Mouse (Mus musculus): ENCODE results near the gene Abcc4. TPM values are rescaled to one million over a fixed set of nuclear protein-coding genes. Genes with fewer than 3 reads are reported as not detected.
A peak's percentile ranks its signal among the peaks of the same experiment; 100 is the strongest.

Abcc4 gene
- polyA plus RNA-seq, 1 experiment from 2014 or later = 2.8 TPM

DNA sequence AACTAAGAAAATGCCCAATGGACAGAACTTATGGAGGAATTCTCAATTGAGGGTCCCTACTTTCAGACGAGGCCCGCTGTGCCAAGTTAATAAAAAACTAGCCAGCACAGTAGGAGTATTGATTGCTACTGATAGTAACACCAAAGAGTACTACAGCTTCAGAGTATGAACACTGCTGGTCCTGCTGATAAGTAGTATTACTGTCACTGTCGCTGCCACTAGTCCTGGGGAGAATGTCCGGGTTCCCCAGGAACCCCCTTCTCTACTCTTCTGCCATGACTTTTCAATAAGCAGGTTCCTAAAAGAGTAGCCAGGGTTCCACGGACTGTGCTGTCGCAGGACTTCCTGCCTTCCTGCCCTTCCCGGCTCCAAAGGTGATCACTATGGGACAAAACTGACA, 41.4 kb downstream of the Abcc4 start:
- Histone ChIP-seq H3K9me3 (no peaks in the 10 kb centered on the region), H3K27ac (no peak overlapping the region), H3K36me3 (no peaks in the 10 kb centered on the region), H3K4me3 (no peak overlapping the region), H3K27me3 (ENCODE audit: insufficient read depth, poor library complexity, severe bottlenecking) (no peaks in the 10 kb centered on the region), H3K4me1 (replicated peaks) (peaks cover 11% of the 10 kb centered on the region)
- no peak for DNase-seq (ENCODE audit: low spot score)
- 85% methylated on average over 7 of the region's 7 CpGs for WGBS

DNA sequence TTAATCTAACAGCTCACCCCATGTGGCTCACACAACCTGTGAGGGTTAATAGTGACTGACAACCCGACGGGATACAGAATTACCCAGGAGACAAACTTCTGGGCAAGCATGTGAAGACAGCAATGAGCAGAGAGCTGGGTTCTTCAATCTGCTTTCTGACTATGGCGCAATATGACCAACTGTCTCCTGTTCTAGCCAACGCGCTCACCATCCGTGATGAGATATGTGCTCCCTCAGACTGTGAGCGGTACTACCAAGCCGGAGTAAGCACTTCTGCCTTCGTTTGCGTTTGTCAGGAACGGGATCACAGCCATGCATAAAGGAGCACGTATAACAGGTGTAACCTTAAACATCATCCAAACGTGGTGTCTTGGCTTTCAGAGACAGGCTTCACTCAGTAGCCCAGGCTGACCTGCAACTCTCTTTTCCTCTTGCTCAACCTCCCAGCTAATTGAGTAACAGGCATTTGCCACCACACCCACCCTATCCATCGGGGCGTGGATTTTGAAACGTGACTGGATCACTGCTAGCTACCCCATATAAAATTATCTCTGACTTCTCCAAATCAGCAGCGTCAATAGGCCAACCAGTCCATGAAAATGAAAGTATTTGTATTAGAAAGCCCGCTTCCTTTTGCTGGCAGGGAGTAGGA, 43.3 kb downstream of the Abcc4 start:
- H3K36me3 ChIP-seq = no peaks in the 10 kb centered on the region
- no peaks in the 10 kb centered on the region for H3K27me3 ChIP-seq (ENCODE audit: insufficient read depth, poor library complexity, severe bottlenecking)
- no peak overlapping the region for H3K27ac ChIP-seq
- peaks cover 20% of the 10 kb centered on the region for H3K4me1 ChIP-seq (replicated peaks)
- no peak for DNase-seq (ENCODE audit: low spot score)
- no peaks in the 10 kb centered on the region for H3K9me3 ChIP-seq
- 91% methylated on average over 18 of the region's 18 CpGs for WGBS
- H3K4me3 ChIP-seq = no peak overlapping the region

DNA sequence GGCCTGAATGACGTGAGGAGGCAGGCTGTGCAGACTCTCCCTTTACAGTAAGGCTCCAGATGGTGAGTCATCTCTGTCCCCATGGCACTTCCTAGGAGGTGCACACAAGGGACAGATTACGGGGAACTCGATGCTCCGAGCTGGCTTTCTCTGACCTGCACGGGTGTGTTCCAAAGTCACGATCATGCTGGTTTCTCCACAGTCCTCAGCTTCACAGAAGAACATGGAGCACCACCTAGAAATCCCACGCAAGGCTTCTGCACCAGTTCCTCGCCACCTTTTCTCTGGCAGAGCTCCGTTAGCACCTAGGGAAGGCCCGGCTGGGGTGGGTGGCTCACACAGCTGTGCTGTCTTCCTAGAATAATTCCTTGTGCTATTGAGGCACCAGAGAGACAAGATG, 43.9 kb downstream of the Abcc4 start:
- peaks cover 26% of the 10 kb centered on the region for H3K4me1 ChIP-seq (replicated peaks)
- H3K4me3 ChIP-seq = no peak overlapping the region
- H3K9me3 ChIP-seq = no peaks in the 10 kb centered on the region
- DNase-seq (ENCODE audit: low spot score) = no peak
- H3K27me3 ChIP-seq (ENCODE audit: insufficient read depth, poor library complexity, severe bottlenecking) = no peaks in the 10 kb centered on the region
- no peaks in the 10 kb centered on the region for H3K36me3 ChIP-seq
- H3K27ac ChIP-seq = no peak overlapping the region
- WGBS = 90% methylated on average over 10 of the region's 10 CpGs

DNA sequence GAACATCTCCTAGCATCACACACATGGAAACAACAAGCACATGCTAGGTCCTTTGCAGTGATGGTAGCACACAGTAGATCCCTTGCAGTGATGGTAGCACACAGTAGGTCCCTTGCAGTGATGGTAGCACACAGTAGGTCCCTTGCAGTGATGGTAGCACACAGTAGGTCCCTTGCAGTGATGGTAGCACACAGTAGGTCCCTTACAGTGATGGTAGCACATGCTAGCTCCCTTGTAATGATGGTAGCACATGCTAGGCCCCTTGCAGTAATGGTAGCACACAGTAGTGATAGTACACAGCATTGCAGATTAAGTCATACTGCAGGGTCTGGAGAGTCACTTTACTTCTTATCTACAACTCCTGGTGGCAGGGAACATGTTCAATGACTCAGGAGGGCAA, 46.8 kb downstream of the Abcc4 start:
- Histone ChIP-seq H3K27ac (no peak overlapping the region), H3K36me3 (no peaks in the 10 kb centered on the region), H3K4me3 (no peak overlapping the region), H3K27me3 (ENCODE audit: insufficient read depth, poor library complexity, severe bottlenecking) (no peaks in the 10 kb centered on the region), H3K4me1 (replicated peaks) (peaks cover 43% of the 10 kb centered on the region), H3K9me3 (no peaks in the 10 kb centered on the region)
- no peak for DNase-seq (ENCODE audit: low spot score)

- Histone ChIP-seq H3K27ac (peak overlapping the region; percentile 64), H3K4me1 (replicated peaks) (peaks cover 40% of the 10 kb centered on the region), H3K4me3 (no peak overlapping the region), H3K27me3 (ENCODE audit: insufficient read depth, poor library complexity, severe bottlenecking) (no peaks in the 10 kb centered on the region), H3K9me3 (no peaks in the 10 kb centered on the region), H3K36me3 (no peaks in the 10 kb centered on the region)
- WGBS = 62% methylated on average over 8 of the region's 8 CpGs
- no peak for DNase-seq (ENCODE audit: low spot score)
Observed at GRCm38 (mm10) chr14:118658328-118658692, 47.7 kb downstream of the Abcc4 start.

DNA sequence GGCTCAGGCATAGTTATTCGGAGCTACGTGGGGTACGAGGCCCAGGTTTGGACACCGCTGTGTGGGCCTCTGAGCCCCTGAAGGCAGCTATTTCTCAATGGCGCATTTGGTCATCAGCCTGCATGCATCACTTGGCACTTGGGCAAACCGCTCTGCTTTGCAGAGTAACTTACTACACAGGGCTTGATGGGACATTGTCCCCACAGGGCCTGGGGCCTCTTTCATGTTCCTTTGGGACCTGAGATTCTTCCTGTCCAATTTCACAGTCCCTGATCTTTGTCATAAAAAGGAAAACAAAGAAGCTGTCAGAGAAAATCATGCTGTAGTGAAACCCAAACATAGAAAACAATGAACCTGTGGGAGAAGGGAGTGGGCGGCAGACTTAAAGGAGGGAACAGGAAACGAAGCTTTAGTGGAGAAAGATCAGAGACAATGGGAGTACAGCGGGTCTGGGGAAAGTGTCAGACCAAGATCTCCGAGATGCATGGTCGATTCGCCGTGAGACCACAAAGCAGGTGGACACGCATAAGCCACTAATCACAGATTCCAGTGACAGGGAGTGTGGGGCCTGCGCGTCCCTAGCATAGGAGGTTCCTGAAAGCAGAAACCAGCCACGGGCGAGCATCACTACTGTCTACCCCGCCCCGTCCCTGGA, 48.2 kb downstream of the Abcc4 start:
- H3K27me3 ChIP-seq (ENCODE audit: insufficient read depth, poor library complexity, severe bottlenecking) = no peaks in the 10 kb centered on the region
- no peaks in the 10 kb centered on the region for H3K9me3 ChIP-seq
- WGBS = 38% methylated on average over 20 of the region's 20 CpGs
- H3K4me1 ChIP-seq (replicated peaks) = peaks cover 40% of the 10 kb centered on the region
- peak; percentile 35 for DNase-seq (ENCODE audit: low spot score)
- H3K4me3 ChIP-seq = no peak overlapping the region
- H3K36me3 ChIP-seq = no peaks in the 10 kb centered on the region
- H3K27ac ChIP-seq = peak overlapping the region; percentile 64

DNA sequence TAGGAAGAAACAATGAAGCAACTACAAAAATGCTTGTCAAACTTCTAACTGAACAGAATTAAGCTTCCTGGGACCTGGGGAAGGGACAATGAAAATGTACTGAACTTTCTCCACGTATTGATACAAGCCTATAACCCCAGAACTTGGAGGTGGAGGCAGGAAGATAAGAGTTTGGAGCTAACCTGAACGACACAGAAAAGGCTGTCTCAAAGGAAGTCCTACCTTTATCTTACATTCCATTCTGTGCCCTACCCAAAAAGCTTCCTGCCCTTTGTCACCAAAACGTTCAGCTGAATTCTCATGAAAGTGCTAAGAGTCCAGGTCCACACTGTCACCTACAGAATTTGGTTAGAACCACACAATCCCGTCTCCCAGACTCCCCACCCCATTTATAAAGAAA, 48.8 kb downstream of the Abcc4 start:
- Histone ChIP-seq H3K4me3 (no peak overlapping the region), H3K4me1 (replicated peaks) (peaks cover 40% of the 10 kb centered on the region), H3K27ac (peak overlapping the region; percentile 72; the same call in 1 of the 2 replicates), H3K9me3 (no peaks in the 10 kb centered on the region), H3K36me3 (no peaks in the 10 kb centered on the region; the same call in 1 of the 2 replicates), H3K27me3 (ENCODE audit: insufficient read depth, poor library complexity, severe bottlenecking) (no peaks in the 10 kb centered on the region)
- no peak for DNase-seq (ENCODE audit: low spot score)
- WGBS = 63% methylated on average over 4 of the region's 4 CpGs

GRCm38 (mm10) chr14:118656036-118656435, 50.0 kb downstream of the Abcc4 start:
- Histone ChIP-seq H3K27me3 (ENCODE audit: insufficient read depth, poor library complexity, severe bottlenecking) (no peaks in the 10 kb centered on the region), H3K9me3 (no peaks in the 10 kb centered on the region), H3K4me3 (no peak overlapping the region), H3K36me3 (peaks cover 6% of the 10 kb centered on the region; the same call in 1 of the 2 replicates), H3K4me1 (replicated peaks) (peaks cover 40% of the 10 kb centered on the region), H3K27ac (no peak overlapping the region)
- DNase-seq (ENCODE audit: low spot score) = no peak
- 80% methylated on average over 7 of the region's 7 CpGs for WGBS

- WGBS = 55% methylated on average over 2 of the region's 2 CpGs
- no peak for DNase-seq (ENCODE audit: low spot score)
- H3K4me1 ChIP-seq (replicated peaks) = peaks cover 32% of the 10 kb centered on the region
- H3K4me3 ChIP-seq = no peak overlapping the region
- peaks cover 6% of the 10 kb centered on the region; the same call in 1 of the 2 replicates for H3K36me3 ChIP-seq
- no peak overlapping the region for H3K27ac ChIP-seq
- no peaks in the 10 kb centered on the region for H3K9me3 ChIP-seq
- no peaks in the 10 kb centered on the region for H3K27me3 ChIP-seq (ENCODE audit: insufficient read depth, poor library complexity, severe bottlenecking)
Observed at GRCm38 (mm10) chr14:118654903-118655302, 51.1 kb downstream of the Abcc4 start.

- 91% methylated on average over 20 of the region's 20 CpGs for WGBS
- no peak for DNase-seq (ENCODE audit: low spot score)
Observed at GRCm38 (mm10) chr14:118651704-118652439, 54.1 kb downstream of the Abcc4 start.

GRCm38 (mm10) chr14:118649895-118650256, 56.1 kb downstream of the Abcc4 start:
- DNase-seq (ENCODE audit: low spot score) = no peak
- Histone ChIP-seq H3K4me3 (no peak overlapping the region), H3K36me3 (peaks cover 6% of the 10 kb centered on the region; the same call in 1 of the 2 replicates), H3K9me3 (no peaks in the 10 kb centered on the region), H3K4me1 (replicated peaks) (0 out of 2 replicates have a peak, but pooled peaks cover 2% of the 10 kb centered on the region), H3K27me3 (ENCODE audit: insufficient read depth, poor library complexity, severe bottlenecking) (no peaks in the 10 kb centered on the region), H3K27ac (no peak overlapping the region)
- 91% methylated on average over 2 of the region's 2 CpGs for WGBS

More at GRCm38 (mm10) chr14:118651704-118652439, 54.1 kb downstream of the Abcc4 start:
- Histone ChIP-seq H3K9me3 (no peaks in the 10 kb centered on the region), H3K27me3 (ENCODE audit: insufficient read depth, poor library complexity, severe bottlenecking) (no peaks in the 10 kb centered on the region), H3K36me3 (peaks cover 6% of the 10 kb centered on the region; the same call in 1 of the 2 replicates), H3K27ac (no peak overlapping the region), H3K4me1 (replicated peaks) (peaks cover 14% of the 10 kb centered on the region), H3K4me3 (no peak overlapping the region)

GRCm38 (mm10) chr14:118649199-118649894, 56.7 kb downstream of the Abcc4 start:
- no peaks in the 10 kb centered on the region for H3K27me3 ChIP-seq (ENCODE audit: insufficient read depth, poor library complexity, severe bottlenecking)
- peaks cover 6% of the 10 kb centered on the region; the same call in 1 of the 2 replicates for H3K36me3 ChIP-seq
- 86% methylated on average over 7 of the region's 7 CpGs for WGBS
- DNase-seq (ENCODE audit: low spot score) = no peak
- no peaks in the 10 kb centered on the region for H3K4me1 ChIP-seq (replicated peaks)
- no peak overlapping the region for H3K4me3 ChIP-seq
- no peaks in the 10 kb centered on the region for H3K9me3 ChIP-seq
- no peak overlapping the region for H3K27ac ChIP-seq

Measured in hindbrain, embryonic 10.5 days (tissue).